Mouse (Mus musculus) activated CD4-positive, CD25-positive, alpha-beta regulatory T cell, adult 9 weeks (primary cell): ENCODE results near the gene Abca9. TPM values are rescaled to one million over a fixed set of nuclear protein-coding genes. Genes with fewer than 3 reads are reported as not detected.

Source experiments
- polyA plus RNA-seq: library from polyadenylated mRNA; unstranded; fragments of 100-300 nt; shearing (Covaris generic); gene quantifications from one replicate; pipeline ENCODE4 v1.2.1, GENCODE M21; 2017

Gene Abca9
- 0.04 TPM for polyA plus RNA-seq

GRCm38 (mm10) chr11:110167459-110168251 is at the start of gene Abca9:
Abca9 (minus strand) TSS chr11:110168196.

GRCm38 (mm10) chr11:110095858-110096257 is 72.1 kb downstream of the Abca9 start, which contains the start of gene Abca8a:
Abca8a (minus strand) TSS chr11:110095978.

Other genes starting within 250 kb of the Abca9 start
- not detected for gene Abca8b, start 172.4 kb downstream of the Abca9 start, polyA plus RNA-seq
- gene Abca8a, start 72.2 kb downstream of the Abca9 start, polyA plus RNA-seq = not detected
- gene Abca6, start 83.6 kb upstream of the Abca9 start, polyA plus RNA-seq = not detected
- 0.59 TPM for gene Abca5, start 169.5 kb upstream of the Abca9 start, polyA plus RNA-seq
- 10.6 TPM for gene Map2k6, start 230.9 kb upstream of the Abca9 start, polyA plus RNA-seq